Mouse (Mus musculus) ovary, postnatal 36 days (tissue): ENCODE measurements around the gene Nfasc.

Experiments
- DNase-seq: peaks from one replicate; pipeline ENCODE4 v3.0.0; 2022; ENCODE audit warnings: low spot score, mixed read lengths

The Nfasc gene

GRCm38 (mm10) chr1:132581845-132582839 is 159.5 kb downstream of the Nfasc start:
- DNase-seq: no peak

GRCm38 (mm10) chr1:132580063-132580462 is 161.5 kb downstream of the Nfasc start:
- DNase-seq: no peak

- no peak for DNase-seq
These were observed 164.8 kb downstream of the Nfasc start for GRCm38 (mm10) chr1:132576845-132577244.

GRCm38 (mm10) chr1:132572851-132573250 is 168.7 kb downstream of the Nfasc start:
- no peak for DNase-seq

GRCm38 (mm10) chr1:132571613-132572012 is 170.0 kb downstream of the Nfasc start:
- DNase-seq: no peak

GRCm38 (mm10) chr1:132570906-132571305 is 170.7 kb downstream of the Nfasc start:
- no peak for DNase-seq

GRCm38 (mm10) chr1:132570068-132570780 is 171.4 kb downstream of the Nfasc start:
- no peak for DNase-seq

GRCm38 (mm10) chr1:132569516-132569915 is 172.1 kb downstream of the Nfasc start:
- no peak for DNase-seq

- DNase-seq: no peak
These were observed 174.1 kb downstream of the Nfasc start for GRCm38 (mm10) chr1:132567336-132568125.

GRCm38 (mm10) chr1:132565766-132566165 is 175.8 kb downstream of the Nfasc start:
- DNase-seq: no peak

- peak; percentile 57 for DNase-seq
These were observed 176.7 kb downstream of the Nfasc start for GRCm38 (mm10) chr1:132564946-132565345.

- no peak for DNase-seq
These were observed 179.2 kb downstream of the Nfasc start for GRCm38 (mm10) chr1:132562337-132562795.

GRCm38 (mm10) chr1:132560907-132561700 is 180.5 kb downstream of the Nfasc start:
- peak; percentile 33 for DNase-seq

GRCm38 (mm10) chr1:132559045-132559444 is 182.6 kb downstream of the Nfasc start:
- no peak for DNase-seq

- DNase-seq: peak; percentile 66
These were observed 183.5 kb downstream of the Nfasc start for GRCm38 (mm10) chr1:132557901-132558631.

GRCm38 (mm10) chr1:132543789-132544188 is 197.8 kb downstream of the Nfasc start:
- no peak for DNase-seq

- no peak for DNase-seq
These were observed 198.8 kb downstream of the Nfasc start, which contains the start of gene Cntn2 for GRCm38 (mm10) chr1:132542762-132543306. Gene Cntn2 (minus strand): TSS chr1:132543256.

GRCm38 (mm10) chr1:132541824-132542599 is 199.6 kb downstream of the Nfasc start:
- no peak for DNase-seq

GRCm38 (mm10) chr1:132541171-132541823 is 200.3 kb downstream of the Nfasc start:
- DNase-seq: peak; percentile 39
